Mouse (Mus musculus): ENCODE results near the gene Golga7b. TPM values are rescaled to one million over a fixed set of nuclear protein-coding genes. Genes with fewer than 3 reads are reported as not detected.

Golga7b gene
- polyA plus RNA-seq, 1 experiment from 2014 or later, result 38.8 TPM

DNA sequence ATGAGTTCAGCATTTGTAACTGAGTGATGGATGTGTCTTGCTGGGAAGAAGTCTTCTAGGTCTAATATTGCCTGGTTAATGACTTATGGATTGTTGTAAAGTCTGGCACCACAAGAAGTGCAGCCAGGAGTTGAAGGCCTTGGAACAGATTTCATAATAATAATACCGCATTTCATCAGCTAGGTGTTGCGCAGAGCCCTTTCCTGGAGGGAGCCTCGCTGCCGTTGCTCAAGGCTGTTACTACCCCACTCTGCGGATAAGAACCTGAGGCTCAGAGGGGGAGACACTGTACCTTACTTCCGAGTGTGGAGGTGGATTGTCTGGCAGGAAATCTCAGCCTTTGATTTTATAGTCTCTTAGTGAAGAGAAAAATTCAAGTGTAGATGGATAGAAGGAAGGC, 29.9 kb downstream of the Golga7b start:
- H3K4me1 ChIP-seq (replicated peaks), result peaks cover 5% of the 10 kb centered on the region; the same call in 1 of the 2 replicates
- H3K27me3 ChIP-seq, result no peaks in the 10 kb centered on the region
- ATAC-seq (ENCODE audit: low FRiP score), result no peak
- H3K36me3 ChIP-seq, result no peaks in the 10 kb centered on the region
- H3K9ac ChIP-seq, result no peak overlapping the region
- no peak overlapping the region for H3K4me2 ChIP-seq
- no peaks in the 10 kb centered on the region for H3K9me3 ChIP-seq
- no peak overlapping the region for H3K4me3 ChIP-seq
- 89% methylated on average over 6 of the region's 6 CpGs for WGBS
- H3K27ac ChIP-seq, result no peak overlapping the region

DNA sequence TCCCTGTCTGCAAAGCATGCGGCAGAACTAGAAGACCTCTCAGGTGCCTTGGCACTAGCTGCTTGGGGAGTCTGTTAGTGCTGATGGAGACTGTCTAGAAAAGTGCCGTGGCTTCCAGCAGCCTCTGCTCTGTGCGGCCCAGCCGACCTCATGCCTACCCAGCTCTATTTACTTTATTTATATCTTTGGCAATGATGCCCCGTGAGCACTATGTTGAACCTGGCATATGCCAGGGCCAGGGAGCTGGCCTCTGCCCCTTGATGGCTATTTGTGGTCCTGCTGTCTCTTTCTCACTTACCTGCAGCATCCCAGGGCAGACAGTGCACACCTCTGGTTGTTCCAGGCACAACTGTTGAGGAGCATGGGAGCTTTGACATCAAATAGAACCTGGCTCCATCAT, 31.1 kb downstream of the Golga7b start:
- Histone ChIP-seq H3K9me3 (no peaks in the 10 kb centered on the region), H3K36me3 (no peaks in the 10 kb centered on the region), H3K4me2 (no peak overlapping the region), H3K4me3 (no peak overlapping the region), H3K9ac (no peak overlapping the region), H3K4me1 (replicated peaks) (peaks cover 5% of the 10 kb centered on the region; the same call in 1 of the 2 replicates), H3K27ac (no peak overlapping the region), H3K27me3 (no peaks in the 10 kb centered on the region)
- 84% methylated on average over 5 of the region's 5 CpGs for WGBS
- no peak for ATAC-seq (ENCODE audit: low FRiP score)

DNA sequence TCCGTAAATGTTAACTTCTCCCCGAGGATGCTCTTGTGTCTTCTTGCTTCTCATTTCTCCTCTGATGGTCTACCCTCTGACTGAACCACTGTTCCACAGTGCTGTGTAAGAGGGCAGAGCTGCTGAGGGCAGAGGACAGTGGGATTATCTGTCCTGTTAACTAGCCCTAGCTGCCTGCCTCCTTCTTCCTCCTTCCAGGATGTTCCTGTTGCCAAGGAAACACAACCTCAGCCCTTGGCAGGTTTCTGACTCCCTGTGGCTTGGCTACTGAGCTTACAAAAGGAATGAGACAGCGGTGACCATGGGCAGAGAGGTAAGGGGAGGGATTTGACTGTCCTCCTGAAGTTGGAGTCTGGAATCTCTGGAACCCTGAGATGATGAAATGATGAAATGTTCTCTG, 32.2 kb downstream of the Golga7b start:
- no peak overlapping the region for H3K4me2 ChIP-seq
- no peak overlapping the region for H3K27ac ChIP-seq
- no peaks in the 10 kb centered on the region for H3K36me3 ChIP-seq
- H3K4me1 ChIP-seq (replicated peaks), result peaks cover 5% of the 10 kb centered on the region; the same call in 1 of the 2 replicates
- H3K27me3 ChIP-seq, result no peaks in the 10 kb centered on the region
- no peak overlapping the region for H3K4me3 ChIP-seq
- no peak overlapping the region for H3K9ac ChIP-seq
- WGBS, result 60% methylated on average over 3 of the region's 3 CpGs
- no peak for ATAC-seq (ENCODE audit: low FRiP score)
- H3K9me3 ChIP-seq, result no peaks in the 10 kb centered on the region

DNA sequence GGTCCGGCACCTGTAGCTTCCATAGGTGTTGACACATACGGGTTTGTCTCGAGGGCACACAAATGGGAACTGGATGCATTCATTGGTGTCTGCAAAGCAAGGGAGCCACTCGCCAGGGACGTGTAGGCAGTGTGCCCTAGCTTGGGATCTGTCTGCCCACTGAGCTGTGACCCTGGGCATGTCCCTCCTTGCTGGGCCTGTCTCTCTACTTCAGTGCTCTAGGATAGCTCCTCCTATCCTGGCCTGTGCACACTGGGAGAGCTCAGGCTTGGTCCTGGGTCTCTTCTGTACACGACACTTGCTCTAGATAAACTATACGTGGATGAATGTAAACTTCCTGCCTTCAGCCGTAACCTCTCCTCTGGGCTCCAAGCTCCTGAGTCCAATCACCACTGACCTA, 36.8 kb downstream of the Golga7b start:
- WGBS, result 89% methylated on average over 8 of the region's 8 CpGs
- peaks cover 5% of the 10 kb centered on the region; the same call in 1 of the 2 replicates for H3K4me1 ChIP-seq (replicated peaks)

DNA sequence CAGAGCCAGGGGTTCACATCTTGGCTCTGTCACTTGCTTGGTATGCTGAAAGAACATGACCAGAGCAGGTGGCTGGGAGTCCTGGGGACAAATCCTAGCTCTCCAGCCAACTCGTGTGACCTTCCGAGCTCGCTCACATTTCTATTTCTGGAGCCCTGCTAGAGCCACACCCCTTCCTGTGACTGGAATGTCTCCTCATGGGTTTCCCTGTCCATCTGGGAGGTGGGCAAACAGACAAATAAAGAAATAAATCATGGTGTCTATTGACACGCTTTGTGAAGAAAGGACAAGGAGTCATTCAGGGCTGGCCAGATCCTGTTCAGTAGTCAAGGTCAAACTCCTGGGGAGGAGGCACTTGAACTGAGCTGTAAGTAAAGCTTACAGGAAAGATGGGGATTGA, 41.0 kb downstream of the Golga7b start:
- H3K27me3 ChIP-seq, result 0 out of 2 replicates have a peak, but pooled peaks cover 7% of the 10 kb centered on the region
- 62% methylated on average over 4 of the region's 4 CpGs for WGBS
- peaks cover 26% of the 10 kb centered on the region for H3K4me1 ChIP-seq (replicated peaks)
- H3K4me3 ChIP-seq, result no peak overlapping the region
- H3K36me3 ChIP-seq, result no peaks in the 10 kb centered on the region
- no peak for ATAC-seq (ENCODE audit: low FRiP score)
- no peak overlapping the region for H3K9ac ChIP-seq
- no peaks in the 10 kb centered on the region for H3K9me3 ChIP-seq
- no peak overlapping the region for H3K4me2 ChIP-seq
- H3K27ac ChIP-seq, result no peak overlapping the region

More for the DNA sequence above, 36.8 kb downstream of the Golga7b start:
- H3K36me3 ChIP-seq, result no peaks in the 10 kb centered on the region
- no peak overlapping the region for H3K4me2 ChIP-seq
- H3K27ac ChIP-seq, result no peak overlapping the region
- H3K9ac ChIP-seq, result no peak overlapping the region
- no peak overlapping the region for H3K4me3 ChIP-seq
- H3K27me3 ChIP-seq, result 0 out of 2 replicates have a peak, but pooled peaks cover 4% of the 10 kb centered on the region
- no peak for ATAC-seq (ENCODE audit: low FRiP score)
- no peaks in the 10 kb centered on the region for H3K9me3 ChIP-seq

DNA sequence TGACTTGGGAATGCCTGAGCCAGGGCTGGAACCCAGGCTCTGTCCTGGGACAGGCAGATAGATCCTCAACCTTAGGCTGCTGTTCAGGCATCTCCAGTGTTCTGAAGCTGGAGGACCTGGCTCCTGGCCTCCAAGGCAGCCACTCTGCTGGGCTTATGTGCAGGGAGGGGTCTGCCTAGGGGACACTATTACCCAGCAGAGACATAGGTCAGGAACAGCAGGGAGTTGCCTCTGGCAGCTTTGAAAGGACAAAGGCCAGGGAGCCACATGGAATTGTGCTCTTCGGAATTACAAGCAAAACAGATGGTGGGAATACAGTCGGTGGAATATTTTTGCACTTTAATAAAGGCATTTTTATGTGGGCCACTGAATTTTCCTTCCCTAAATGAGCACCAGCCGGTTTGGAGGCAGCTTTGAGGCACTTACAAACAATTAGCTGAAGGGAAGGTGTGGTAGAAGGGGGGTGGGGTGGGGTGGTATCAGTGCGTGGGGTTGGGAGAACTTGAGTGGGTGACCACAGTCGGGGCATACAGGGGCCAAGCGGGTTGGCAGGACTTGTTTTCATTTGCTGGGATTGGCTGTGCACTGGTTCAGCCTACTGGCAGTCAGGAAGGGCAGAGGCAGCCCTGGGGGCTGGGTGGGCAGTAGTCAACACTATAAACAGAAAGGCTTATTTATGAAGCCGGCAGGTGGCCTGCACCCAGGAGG, 43.7 kb downstream of the Golga7b start:
- Histone ChIP-seq H3K4me3 (no peak overlapping the region), H3K27ac (peak overlapping the region; percentile 35), H3K9me3 (no peaks in the 10 kb centered on the region), H3K36me3 (no peaks in the 10 kb centered on the region), H3K9ac (no peak overlapping the region), H3K27me3 (0 out of 2 replicates have a peak, but pooled peaks cover 3% of the 10 kb centered on the region), H3K4me1 (replicated peaks) (peaks cover 30% of the 10 kb centered on the region), H3K4me2 (no peak overlapping the region)
- WGBS, result 23% methylated on average over 7 of the region's 7 CpGs
- no peak for ATAC-seq (ENCODE audit: low FRiP score)

DNA sequence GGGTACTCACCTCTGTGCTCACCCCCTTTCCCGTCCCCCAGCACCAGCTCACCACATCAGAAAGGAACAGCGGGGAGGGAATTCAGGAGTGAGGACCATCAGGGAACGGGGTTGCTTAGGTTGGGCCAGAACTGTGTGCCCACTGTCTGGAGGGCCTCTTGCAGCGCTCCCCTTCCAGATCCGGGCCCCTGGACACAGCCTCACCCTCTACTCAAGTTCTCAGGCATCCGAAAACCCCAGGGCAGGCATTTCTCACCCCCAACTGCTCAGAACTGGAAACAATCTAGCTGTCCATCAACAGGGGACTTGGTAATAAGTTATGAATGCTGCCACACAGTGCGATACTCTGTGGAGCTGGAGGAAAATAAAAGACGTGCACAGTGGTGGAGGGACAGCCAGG, 44.7 kb downstream of the Golga7b start:
- WGBS, result 24% methylated on average over 8 of the region's 8 CpGs
- Histone ChIP-seq H3K4me2 (no peak overlapping the region), H3K4me1 (replicated peaks) (peaks cover 30% of the 10 kb centered on the region), H3K27me3 (0 out of 2 replicates have a peak, but pooled peaks cover 3% of the 10 kb centered on the region), H3K9me3 (no peaks in the 10 kb centered on the region), H3K9ac (no peak overlapping the region), H3K4me3 (no peak overlapping the region), H3K36me3 (no peaks in the 10 kb centered on the region), H3K27ac (peak overlapping the region; percentile 35; the same call in 1 of the 2 replicates)
- ATAC-seq (ENCODE audit: low FRiP score), result no peak

DNA sequence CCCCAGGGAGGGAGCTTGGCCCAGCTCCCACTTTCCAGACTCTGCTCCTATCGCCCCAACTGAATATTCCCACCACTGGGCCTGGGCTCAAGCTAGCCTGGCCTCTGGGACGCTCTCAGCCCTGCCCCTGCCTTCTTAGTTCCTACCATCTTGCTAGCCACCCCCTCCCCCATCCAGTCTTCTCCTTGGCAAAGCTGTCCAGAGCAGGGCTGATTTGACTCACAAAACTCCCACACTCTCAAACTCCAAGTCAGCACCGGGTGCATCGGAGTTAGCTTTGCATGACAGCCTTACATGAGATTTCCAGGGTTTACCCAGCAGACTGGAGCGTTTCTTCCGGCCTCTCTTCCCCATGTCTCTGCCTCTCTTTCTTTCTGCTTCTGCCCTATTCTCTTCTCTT, 45.8 kb downstream of the Golga7b start:
- Histone ChIP-seq H3K4me3 (no peak overlapping the region), H3K27me3 (0 out of 2 replicates have a peak, but pooled peaks cover 3% of the 10 kb centered on the region), H3K4me1 (replicated peaks) (peaks cover 30% of the 10 kb centered on the region), H3K9me3 (no peaks in the 10 kb centered on the region), H3K27ac (no peak overlapping the region), H3K9ac (no peak overlapping the region), H3K36me3 (no peaks in the 10 kb centered on the region), H3K4me2 (no peak overlapping the region)
- ATAC-seq (ENCODE audit: low FRiP score), result no peak
- WGBS, result 63% methylated on average over 6 of the region's 6 CpGs

DNA sequence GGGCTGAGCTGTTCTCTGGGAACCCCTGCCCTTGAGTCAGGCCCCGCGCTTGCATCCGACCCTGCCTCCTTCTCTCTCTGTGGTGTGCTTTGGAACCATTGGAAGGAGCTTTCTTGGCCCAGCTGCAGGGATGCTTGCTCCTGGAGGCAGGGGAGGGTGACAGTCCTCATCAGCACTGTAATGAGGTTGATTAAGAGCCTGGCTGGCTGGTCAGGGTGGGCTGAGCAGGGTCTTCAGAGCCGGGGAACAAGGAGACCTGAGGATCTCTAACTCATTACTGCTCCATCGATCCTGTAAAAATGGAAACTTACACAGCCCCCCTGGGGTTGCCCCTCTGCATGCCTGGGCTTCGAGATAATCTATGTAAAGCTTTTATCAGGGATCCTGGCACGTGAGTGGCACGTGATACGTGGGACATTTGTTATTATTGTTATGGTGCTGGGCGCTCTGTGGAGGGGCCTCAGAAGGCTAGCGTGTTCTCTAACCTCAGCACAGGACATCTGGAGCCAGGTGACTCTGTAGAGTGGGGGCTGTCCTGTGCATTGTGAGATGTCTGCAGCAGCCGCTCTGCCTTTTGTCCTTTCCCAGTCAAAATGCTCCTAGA, 55.9 kb downstream of the Golga7b start:
- no peak overlapping the region for H3K4me2 ChIP-seq
- no peaks in the 10 kb centered on the region for H3K36me3 ChIP-seq
- H3K27me3 ChIP-seq, result 0 out of 2 replicates have a peak, but pooled peaks cover 4% of the 10 kb centered on the region
- no peak; the same call in 1 of the 2 replicates for ATAC-seq (ENCODE audit: low FRiP score)
- H3K4me1 ChIP-seq (replicated peaks), result peaks cover 46% of the 10 kb centered on the region
- H3K27ac ChIP-seq, result peak overlapping the region; percentile 31
- H3K9me3 ChIP-seq, result no peaks in the 10 kb centered on the region
- WGBS, result 54% methylated on average over 12 of the region's 12 CpGs
- H3K9ac ChIP-seq, result no peak overlapping the region
- H3K4me3 ChIP-seq, result no peak overlapping the region

DNA sequence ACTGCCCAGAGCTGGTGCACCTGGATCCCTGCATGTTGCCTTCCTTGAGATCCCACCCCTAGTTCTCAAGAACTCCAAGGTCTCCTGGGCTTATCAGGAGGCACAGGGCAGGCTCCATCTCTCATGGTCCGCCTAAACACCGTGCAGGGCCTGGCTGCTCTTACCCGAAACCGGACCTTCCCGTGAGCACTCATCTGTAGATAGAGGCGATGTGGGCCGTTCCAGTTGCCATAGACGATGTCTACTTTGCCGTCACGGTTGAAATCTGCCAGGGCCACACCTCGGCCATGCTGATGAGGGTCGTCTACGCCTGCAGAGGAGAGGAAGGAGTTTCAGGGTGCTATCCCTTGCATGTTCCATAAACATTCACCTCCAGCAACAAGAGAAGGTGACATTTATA, 57.1 kb downstream of the Golga7b start:
- Histone ChIP-seq H3K4me2 (no peak overlapping the region), H3K27ac (no peak overlapping the region), H3K4me3 (no peak overlapping the region), H3K9me3 (no peaks in the 10 kb centered on the region), H3K36me3 (no peaks in the 10 kb centered on the region), H3K27me3 (0 out of 2 replicates have a peak, but pooled peaks cover 4% of the 10 kb centered on the region), H3K4me1 (replicated peaks) (peaks cover 40% of the 10 kb centered on the region), H3K9ac (no peak overlapping the region)
- WGBS, result 90% methylated on average over 13 of the region's 13 CpGs
- ATAC-seq (ENCODE audit: low FRiP score), result no peak

DNA sequence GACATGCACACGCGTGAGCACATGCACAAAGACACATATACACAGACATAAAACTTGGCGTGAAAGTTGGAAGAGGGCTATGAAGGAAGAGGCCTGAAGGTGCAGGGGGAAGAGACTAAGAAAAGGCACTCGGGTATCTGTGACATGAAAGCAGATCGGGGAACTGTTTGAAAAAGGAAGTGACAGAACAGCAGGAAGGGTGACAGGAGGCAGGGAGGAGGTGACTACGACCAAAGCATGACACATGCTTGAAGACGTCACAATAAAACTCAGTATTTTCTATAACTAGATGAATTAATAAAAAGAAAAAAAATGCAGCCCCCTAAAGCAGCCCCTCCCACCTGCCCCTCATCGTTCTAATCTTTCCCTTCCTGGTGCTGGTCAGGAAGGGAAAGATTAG, 58.4 kb downstream of the Golga7b start:
- no peak for ATAC-seq (ENCODE audit: low FRiP score)
- Histone ChIP-seq H3K4me3 (no peak overlapping the region), H3K27me3 (0 out of 2 replicates have a peak, but pooled peaks cover 4% of the 10 kb centered on the region), H3K36me3 (no peaks in the 10 kb centered on the region), H3K4me1 (replicated peaks) (peaks cover 31% of the 10 kb centered on the region), H3K9ac (no peak overlapping the region), H3K27ac (no peak overlapping the region), H3K4me2 (no peak overlapping the region), H3K9me3 (no peaks in the 10 kb centered on the region)
- WGBS, result 73% methylated on average over 8 of the region's 8 CpGs

DNA sequence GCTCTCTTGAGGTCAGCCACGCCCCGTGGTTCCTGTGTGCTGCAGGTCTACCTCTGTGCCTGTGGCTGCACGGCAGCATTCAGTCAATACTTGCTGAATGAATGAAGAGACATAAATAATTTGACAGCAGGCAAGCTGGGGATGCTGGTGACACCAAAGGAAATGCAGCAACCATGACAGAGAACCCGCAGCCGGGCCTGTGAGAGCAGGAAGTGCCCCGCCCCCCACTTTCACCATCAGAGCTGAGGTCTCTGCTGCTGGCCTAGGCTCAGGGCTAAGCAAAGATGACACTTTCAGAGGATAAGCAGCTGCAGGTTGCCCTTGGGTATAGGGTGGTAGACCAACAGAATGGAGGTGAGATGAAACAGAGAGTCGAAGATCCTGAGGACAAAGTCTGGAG, 58.8 kb downstream of the Golga7b start:
- H3K9me3 ChIP-seq, result no peaks in the 10 kb centered on the region
- H3K4me3 ChIP-seq, result no peak overlapping the region
- no peak overlapping the region for H3K9ac ChIP-seq
- no peak for ATAC-seq (ENCODE audit: low FRiP score)
- H3K4me1 ChIP-seq (replicated peaks), result peaks cover 27% of the 10 kb centered on the region
- no peaks in the 10 kb centered on the region for H3K36me3 ChIP-seq
- H3K27ac ChIP-seq, result no peak overlapping the region
- 0 out of 2 replicates have a peak, but pooled peaks cover 4% of the 10 kb centered on the region for H3K27me3 ChIP-seq
- 54% methylated on average over 7 of the region's 7 CpGs for WGBS
- H3K4me2 ChIP-seq, result no peak overlapping the region
